Mouse (Mus musculus): ENCODE measurements at regions not wholly inside any gene's neighbourhood (a gene's known extent, or its start where the extent isn't known, plus 50 kb on each side); places are given as distances from the start of the nearest gene placed in this dataset.
A peak's percentile ranks its signal among the peaks of the same experiment; 100 is the strongest.

DNA sequence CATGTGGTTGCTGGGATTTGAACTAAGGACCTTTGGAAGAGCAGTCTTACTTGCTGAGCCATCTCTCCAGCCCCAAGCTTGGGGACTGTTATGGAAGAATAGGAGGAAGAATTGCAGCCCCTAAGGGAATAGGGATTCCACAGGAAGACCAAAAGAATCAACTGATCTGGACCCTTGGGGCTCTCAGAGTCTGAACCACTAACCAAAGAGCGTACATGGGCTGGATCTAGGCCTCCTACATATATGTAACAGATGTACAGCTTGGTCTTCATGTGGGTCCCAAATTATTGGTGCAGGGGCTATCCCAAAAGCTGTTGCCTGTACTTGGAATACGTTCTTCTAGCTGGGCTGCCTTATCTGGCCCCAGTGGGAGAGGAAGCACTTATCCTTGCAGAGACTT lies 115.4 kb upstream of the Gm6793 start:
- Histone ChIP-seq H3K79me2 (ENCODE audit: control insufficient read depth, insufficient read depth) (no peaks in the 10 kb centered on the region), H3K27me3 (ENCODE audit: control insufficient read depth, insufficient read depth, insufficient read length) (no peaks in the 10 kb centered on the region), H3K79me3 (ENCODE audit: low read depth) (no peaks in the 10 kb centered on the region), H3ac (ENCODE audit: control insufficient read depth, insufficient read length, low read depth) (no peak overlapping the region), H3K36me3 (ENCODE audit: control insufficient read depth, insufficient read depth) (no peaks in the 10 kb centered on the region), H3K4me3 (ENCODE audit: insufficient read depth, poor library complexity, severe bottlenecking) (no peak overlapping the region)
- no peak for TF ChIP-seq FOSL1 (IDR thresholded peaks at IDR 0.05; ENCODE audit: insufficient read depth, low read length, poor library complexity, severe bottlenecking)
- no peak for TF ChIP-seq MYOD1 (IDR thresholded peaks at IDR 0.05; ENCODE audit: control insufficient read depth, insufficient read length, low read depth)
- no peak for TF ChIP-seq USF1 (IDR thresholded peaks at IDR 0.05; ENCODE audit: low read depth)
- no peak for TF ChIP-seq MYOG (IDR thresholded peaks at IDR 0.05; ENCODE audit: control insufficient read depth, extremely low read depth, insufficient read length)
- TF ChIP-seq MAX (IDR thresholded peaks at IDR 0.05): no peak
- no peak for TF ChIP-seq CEBPB (IDR thresholded peaks at IDR 0.05; ENCODE audit: low read depth)
- TF ChIP-seq CTCF (IDR thresholded peaks at IDR 0.05; ENCODE audit: control insufficient read depth, insufficient read depth, insufficient read length): no peak

DNA sequence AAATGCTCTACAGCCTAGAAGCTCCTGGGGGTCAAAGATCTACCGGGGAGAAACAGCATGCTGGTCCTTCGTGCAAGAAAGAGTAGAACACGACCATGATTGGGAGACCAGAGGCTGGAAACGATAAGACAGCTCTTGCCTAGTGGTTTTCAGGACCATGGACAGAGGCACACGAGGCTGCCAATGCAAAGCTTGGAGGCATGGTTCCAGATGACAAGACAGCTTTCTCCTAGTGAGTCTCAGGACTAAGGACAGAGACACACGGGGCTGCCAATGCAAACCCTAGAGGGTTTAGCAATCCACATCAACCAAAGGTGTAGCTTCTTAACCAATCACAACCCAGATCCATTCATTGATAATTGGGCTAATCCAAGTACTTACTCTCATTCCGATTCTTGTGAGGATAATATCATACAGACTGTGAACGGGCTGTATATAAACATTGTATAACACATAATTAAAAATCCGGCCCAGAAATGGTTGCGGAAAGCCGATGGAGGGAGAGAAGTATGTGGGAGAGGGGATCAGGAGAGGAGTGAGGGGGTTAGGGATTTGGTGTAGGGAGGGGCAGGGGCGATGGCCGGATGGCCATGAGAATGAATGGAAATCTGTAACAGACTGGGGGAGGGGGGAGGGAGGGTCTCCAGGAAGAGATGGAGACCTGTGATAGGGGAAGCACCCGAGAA lies 114.1 kb upstream of the Gm6793 start:
- H3ac ChIP-seq (ENCODE audit: control insufficient read depth, insufficient read length, low read depth): no peak overlapping the region
- no peaks in the 10 kb centered on the region for H3K27me3 ChIP-seq (ENCODE audit: control insufficient read depth, insufficient read depth, insufficient read length)
- no peaks in the 10 kb centered on the region for H3K79me3 ChIP-seq (ENCODE audit: low read depth)
- H3K4me3 ChIP-seq (ENCODE audit: insufficient read depth, poor library complexity, severe bottlenecking): no peak overlapping the region
- peak; percentile 87 for TF ChIP-seq MAX (IDR thresholded peaks at IDR 0.05)
- no peak for TF ChIP-seq CEBPB (IDR thresholded peaks at IDR 0.05; ENCODE audit: low read depth)
- H3K36me3 ChIP-seq (ENCODE audit: control insufficient read depth, insufficient read depth): no peaks in the 10 kb centered on the region
- H3K79me2 ChIP-seq (ENCODE audit: control insufficient read depth, insufficient read depth): no peaks in the 10 kb centered on the region

DNA sequence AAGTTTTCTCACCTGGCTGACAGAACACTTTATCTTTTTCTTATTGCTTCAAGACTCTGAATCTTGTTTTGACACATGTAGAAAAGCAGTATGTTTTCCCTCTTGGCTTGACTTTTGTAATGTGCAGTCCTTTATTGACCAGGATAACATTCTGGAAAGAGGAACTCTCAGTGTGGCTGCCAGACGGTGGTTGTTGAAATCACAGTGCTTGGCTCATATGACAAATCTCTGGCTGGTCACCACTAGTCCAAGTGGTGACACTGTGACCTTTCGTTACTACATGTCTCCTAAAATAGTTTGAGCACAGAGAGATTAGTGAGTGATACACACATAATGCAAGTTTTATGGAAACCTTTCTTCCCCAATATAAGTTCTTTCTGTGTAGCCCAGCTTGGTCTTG lies 97.1 kb upstream of the Gm6793 start:
- Histone ChIP-seq H3K79me3 (ENCODE audit: low read depth) (no peaks in the 10 kb centered on the region), H3K79me2 (ENCODE audit: control insufficient read depth, insufficient read depth) (no peaks in the 10 kb centered on the region), H3K36me3 (ENCODE audit: control insufficient read depth, insufficient read depth) (no peaks in the 10 kb centered on the region), H3ac (ENCODE audit: control insufficient read depth, insufficient read length, low read depth) (no peak overlapping the region), H3K27me3 (ENCODE audit: control insufficient read depth, insufficient read depth, insufficient read length) (no peaks in the 10 kb centered on the region), H3K4me3 (ENCODE audit: insufficient read depth, poor library complexity, severe bottlenecking) (no peak overlapping the region)
- TF ChIP-seq USF1 (IDR thresholded peaks at IDR 0.05; ENCODE audit: low read depth): no peak
- no peak for TF ChIP-seq FOSL1 (IDR thresholded peaks at IDR 0.05; ENCODE audit: insufficient read depth, low read length, poor library complexity, severe bottlenecking)
- no peak for TF ChIP-seq CTCF (IDR thresholded peaks at IDR 0.05; ENCODE audit: control insufficient read depth, insufficient read depth, insufficient read length)
- no peak for TF ChIP-seq MYOG (IDR thresholded peaks at IDR 0.05; ENCODE audit: control insufficient read depth, extremely low read depth, insufficient read length)
- TF ChIP-seq MAX (IDR thresholded peaks at IDR 0.05): no peak
- TF ChIP-seq MYOD1 (IDR thresholded peaks at IDR 0.05; ENCODE audit: control insufficient read depth, insufficient read length, low read depth): no peak
- no peak for TF ChIP-seq CEBPB (IDR thresholded peaks at IDR 0.05; ENCODE audit: low read depth)

DNA sequence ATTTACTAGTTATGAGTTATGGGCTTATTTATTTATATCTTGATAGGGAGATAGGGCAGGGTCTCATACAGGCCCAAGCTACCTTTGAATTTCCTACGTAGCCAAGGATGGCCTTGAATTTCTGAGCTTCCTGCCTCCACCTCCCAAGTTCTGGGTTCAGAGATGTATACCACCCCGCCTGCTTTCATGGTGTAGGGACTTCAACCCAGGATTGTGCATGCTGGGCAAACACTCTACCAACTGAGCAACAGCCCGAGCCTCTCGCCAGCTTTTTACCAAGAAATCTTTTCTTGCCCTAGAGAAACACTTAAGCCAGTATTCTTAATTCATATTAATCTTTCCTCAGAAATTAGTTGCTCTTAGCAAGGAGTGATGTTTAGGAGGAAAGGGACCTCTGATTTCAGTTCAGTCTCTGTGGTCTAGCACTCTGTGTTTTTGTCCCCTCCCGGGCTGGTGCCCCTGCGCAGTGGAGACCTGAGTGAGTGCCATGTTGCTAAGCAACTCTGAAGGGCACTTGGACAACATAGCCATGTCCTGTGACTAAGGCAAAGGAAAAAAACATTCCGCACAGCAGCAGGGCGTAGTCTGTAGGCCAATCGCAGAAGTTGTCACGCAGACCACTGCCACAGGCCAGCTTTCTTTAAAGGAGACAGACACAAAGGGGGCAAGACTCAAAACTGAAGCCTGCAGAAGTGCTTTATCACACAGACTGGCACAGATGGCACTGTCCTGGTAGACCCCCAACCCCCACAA lies 83.2 kb upstream of the Gm6793 start:
- Histone ChIP-seq H3K79me2 (ENCODE audit: control insufficient read depth, insufficient read depth) (no peaks in the 10 kb centered on the region), H3K79me3 (ENCODE audit: low read depth) (no peaks in the 10 kb centered on the region), H3K36me3 (ENCODE audit: control insufficient read depth, insufficient read depth) (no peaks in the 10 kb centered on the region), H3ac (ENCODE audit: control insufficient read depth, insufficient read length, low read depth) (no peak overlapping the region), H3K27me3 (ENCODE audit: control insufficient read depth, insufficient read depth, insufficient read length) (no peaks in the 10 kb centered on the region), H3K4me3 (ENCODE audit: insufficient read depth, poor library complexity, severe bottlenecking) (no peak overlapping the region)
- TF ChIP-seq MAX (IDR thresholded peaks at IDR 0.05) (no peak), MYOG (IDR thresholded peaks at IDR 0.05; ENCODE audit: control insufficient read depth, extremely low read depth, insufficient read length) (no peak), MYOD1 (IDR thresholded peaks at IDR 0.05; ENCODE audit: control insufficient read depth, insufficient read length, low read depth) (no peak), FOSL1 (IDR thresholded peaks at IDR 0.05; ENCODE audit: insufficient read depth, low read length, poor library complexity, severe bottlenecking) (no peak), USF1 (IDR thresholded peaks at IDR 0.05; ENCODE audit: low read depth) (no peak), CTCF (IDR thresholded peaks at IDR 0.05; ENCODE audit: control insufficient read depth, insufficient read depth, insufficient read length) (no peak), CEBPB (IDR thresholded peaks at IDR 0.05; ENCODE audit: low read depth) (no peak)

DNA sequence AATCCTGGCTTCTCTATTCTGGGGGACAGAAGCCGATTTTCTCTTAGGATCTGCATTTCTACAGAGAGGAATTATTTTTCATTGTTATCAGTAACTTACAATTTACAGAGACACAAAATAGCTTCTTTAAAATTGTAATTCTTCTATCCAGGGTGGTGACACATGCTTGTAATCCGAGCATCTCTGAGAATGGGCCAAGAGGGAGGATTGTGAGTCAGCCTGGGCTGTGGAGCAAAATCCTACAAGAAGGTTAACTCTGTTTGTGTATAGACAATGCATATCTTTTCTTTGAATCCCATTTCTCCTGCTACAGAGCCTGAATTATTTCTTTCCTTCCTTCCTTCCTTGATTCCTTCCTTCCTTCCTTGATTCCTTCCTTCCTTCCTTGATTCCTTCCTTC lies 80.0 kb upstream of the Gm6793 start:
- Histone ChIP-seq H3K4me3 (ENCODE audit: insufficient read depth, poor library complexity, severe bottlenecking) (no peak overlapping the region), H3K79me2 (ENCODE audit: control insufficient read depth, insufficient read depth) (no peaks in the 10 kb centered on the region), H3K36me3 (ENCODE audit: control insufficient read depth, insufficient read depth) (no peaks in the 10 kb centered on the region), H3ac (ENCODE audit: control insufficient read depth, insufficient read length, low read depth) (no peak overlapping the region), H3K79me3 (ENCODE audit: low read depth) (no peaks in the 10 kb centered on the region), H3K27me3 (ENCODE audit: control insufficient read depth, insufficient read depth, insufficient read length) (no peaks in the 10 kb centered on the region)
- TF ChIP-seq MAX (IDR thresholded peaks at IDR 0.05): no peak
- no peak for TF ChIP-seq MYOD1 (IDR thresholded peaks at IDR 0.05; ENCODE audit: control insufficient read depth, insufficient read length, low read depth)
- no peak for TF ChIP-seq CEBPB (IDR thresholded peaks at IDR 0.05; ENCODE audit: low read depth)
- no peak for TF ChIP-seq FOSL1 (IDR thresholded peaks at IDR 0.05; ENCODE audit: insufficient read depth, low read length, poor library complexity, severe bottlenecking)
- no peak for TF ChIP-seq USF1 (IDR thresholded peaks at IDR 0.05; ENCODE audit: low read depth)
- TF ChIP-seq CTCF (IDR thresholded peaks at IDR 0.05; ENCODE audit: control insufficient read depth, insufficient read depth, insufficient read length): no peak
- no peak for TF ChIP-seq MYOG (IDR thresholded peaks at IDR 0.05; ENCODE audit: control insufficient read depth, extremely low read depth, insufficient read length)
